Mouse (Mus musculus): ENCODE measurements at regions not wholly inside any gene's neighbourhood (a gene's known extent, or its start where the extent isn't known, plus 50 kb on each side); places are given as distances from the start of the nearest gene placed in this dataset.

- TF ChIP-seq CTCF (IDR thresholded peaks at IDR 0.05; ENCODE audit: insufficient read depth, low read length): no peak
- no peak for TF ChIP-seq POLR2A (IDR thresholded peaks at IDR 0.05; ENCODE audit: borderline replicate concordance, extremely low read depth, low read depth, low read length)
Measured at GRCm38 (mm10) chr12:91910529-91910928, 61.6 kb upstream of the Sel1l start.

Data from lung, adult 2 months (tissue).